Mouse (Mus musculus): ENCODE data around the gene Mast2. TPM values are rescaled to one million over a fixed set of nuclear protein-coding genes. Genes with fewer than 3 reads are reported as not detected.

Mast2 gene
- total RNA-seq, 2 experiments from 2014 or later, result 13.6 to 15.2 TPM

DNA sequence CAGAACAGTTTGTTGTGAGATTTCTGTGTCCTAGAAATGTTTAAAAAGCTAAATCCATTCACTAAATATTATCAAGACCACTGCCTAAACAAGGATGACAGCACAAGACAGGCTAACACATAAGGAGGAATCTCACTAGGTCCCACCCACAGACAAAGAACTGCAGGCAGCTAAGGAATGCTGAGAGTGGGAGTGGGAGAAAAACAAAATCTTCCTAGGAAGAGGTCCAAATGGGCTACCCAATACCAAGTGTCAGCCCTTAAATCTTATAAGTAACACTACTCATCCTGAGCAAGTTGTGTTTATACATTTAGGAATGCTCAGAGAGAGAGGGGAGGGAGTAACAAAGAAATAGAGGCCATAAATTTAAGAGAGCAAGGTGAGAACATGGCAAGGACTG lies 52.6 kb downstream of the Mast2 start:
- no peak for ATAC-seq (replicated peaks; ENCODE audit: poor library complexity)

DNA sequence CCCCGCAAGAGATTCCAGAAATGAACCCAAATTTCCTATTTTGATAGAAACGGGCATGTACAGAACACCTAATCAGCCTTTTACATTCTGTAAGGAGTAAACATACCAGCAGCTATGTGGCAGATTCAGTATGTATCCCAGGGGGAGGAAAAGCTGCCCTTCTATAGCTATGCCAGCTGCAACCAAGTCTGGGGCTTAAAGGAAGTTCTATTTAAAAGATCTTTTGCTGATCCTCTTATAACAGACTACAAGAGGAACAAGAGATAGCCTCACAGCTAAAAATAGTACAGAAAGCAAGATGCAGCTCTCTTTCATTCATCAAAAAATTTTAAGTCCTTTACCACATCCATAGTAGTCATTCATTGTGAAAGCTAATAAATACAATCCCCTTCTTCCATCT lies 57.3 kb downstream of the Mast2 start:
- no peak for ATAC-seq (replicated peaks; ENCODE audit: poor library complexity)

- ATAC-seq (replicated peaks; ENCODE audit: poor library complexity), result no peak
Observed at GRCm38 (mm10) chr4:116405955-116406351, 58.0 kb downstream of the Mast2 start.

- ATAC-seq (replicated peaks; ENCODE audit: poor library complexity), result no peak
Observed at GRCm38 (mm10) chr4:116405276-116405954, 58.6 kb downstream of the Mast2 start.

DNA sequence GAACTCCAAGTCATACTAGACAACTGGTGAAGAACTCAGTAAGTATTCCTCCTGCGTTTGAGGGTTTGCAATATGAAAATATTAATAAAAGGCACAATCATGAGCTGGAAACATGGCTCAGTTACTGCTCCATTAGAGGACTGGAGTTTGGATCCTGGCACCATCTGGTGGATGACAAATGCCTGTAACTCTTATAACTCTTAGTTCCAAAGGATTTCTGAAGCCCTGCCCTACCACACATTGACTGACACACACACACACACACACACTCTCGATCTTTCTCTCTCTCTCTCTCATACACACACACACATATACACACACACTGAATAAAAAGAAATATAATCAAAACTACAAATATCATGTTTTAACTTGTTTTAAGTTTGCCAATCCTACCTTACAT lies 60.1 kb downstream of the Mast2 start:
- ATAC-seq (replicated peaks; ENCODE audit: poor library complexity), result no peak; the same call in 1 of the 2 replicates

GRCm38 (mm10) chr4:116402708-116403107 lies 61.3 kb downstream of the Mast2 start:
- ATAC-seq (replicated peaks; ENCODE audit: poor library complexity), result peak; percentile 68

GRCm38 (mm10) chr4:116398051-116398450 lies 65.9 kb downstream of the Mast2 start:
- no peak for ATAC-seq (replicated peaks; ENCODE audit: poor library complexity)

DNA sequence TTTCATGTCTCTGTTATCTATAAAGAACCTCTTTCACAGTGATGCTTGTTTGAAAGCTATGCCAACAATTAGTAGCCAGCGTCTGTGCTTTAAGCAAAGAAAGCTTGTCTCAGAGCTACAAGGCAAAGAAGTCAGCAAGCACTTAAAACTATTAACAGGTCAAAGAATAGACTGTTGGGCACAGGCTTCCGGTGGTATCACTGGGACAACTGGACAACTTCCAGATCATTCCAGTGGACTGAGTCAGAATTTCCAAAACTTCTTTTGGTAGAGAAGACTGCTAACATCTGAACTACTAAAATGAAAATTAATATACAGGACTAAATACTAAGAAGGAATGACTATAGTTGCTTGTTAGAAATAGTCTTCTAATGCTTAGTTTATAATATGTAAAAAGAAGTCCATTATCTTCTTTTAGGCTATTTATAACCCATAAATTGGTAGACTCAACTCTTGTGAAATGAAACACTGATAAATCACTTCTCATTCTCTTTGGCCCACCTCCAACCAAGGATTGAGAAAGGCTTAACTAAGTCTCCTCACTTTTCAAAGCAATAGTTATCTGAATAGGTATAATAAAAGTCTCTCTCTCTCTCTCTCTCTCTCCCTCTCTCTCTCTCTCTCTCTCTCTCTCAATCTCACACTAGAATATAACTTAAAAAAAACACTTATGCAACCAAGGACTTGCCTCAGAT lies 85.9 kb downstream of the Mast2 start:
- no peak for ATAC-seq (replicated peaks; ENCODE audit: poor library complexity)

- no peak for ATAC-seq (replicated peaks; ENCODE audit: poor library complexity)
Observed at GRCm38 (mm10) chr4:116371676-116372075, 92.3 kb downstream of the Mast2 start.

DNA sequence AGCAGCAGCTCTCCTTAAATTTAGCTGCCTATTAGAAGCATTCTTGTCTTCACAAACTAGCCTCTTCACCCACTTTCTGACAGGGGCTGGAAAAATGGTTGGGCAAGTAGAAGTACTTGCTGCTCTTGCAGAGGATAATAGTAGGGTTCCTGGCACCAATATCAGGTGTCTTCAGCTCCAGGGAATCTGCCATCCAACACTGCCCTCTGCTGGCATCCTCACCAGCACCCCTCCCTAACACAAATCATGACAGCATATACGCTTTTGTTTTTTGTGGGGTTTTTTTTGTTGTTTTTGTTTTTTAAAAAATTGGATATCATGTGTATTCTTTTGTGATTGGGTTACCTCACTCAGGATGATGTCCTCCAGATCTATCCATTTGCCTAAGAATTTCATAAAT lies 105.9 kb downstream of the Mast2 start:
- ATAC-seq (replicated peaks; ENCODE audit: poor library complexity), result 0 out of 2 replicates have a peak, but pooled peaks have one; percentile 50

DNA sequence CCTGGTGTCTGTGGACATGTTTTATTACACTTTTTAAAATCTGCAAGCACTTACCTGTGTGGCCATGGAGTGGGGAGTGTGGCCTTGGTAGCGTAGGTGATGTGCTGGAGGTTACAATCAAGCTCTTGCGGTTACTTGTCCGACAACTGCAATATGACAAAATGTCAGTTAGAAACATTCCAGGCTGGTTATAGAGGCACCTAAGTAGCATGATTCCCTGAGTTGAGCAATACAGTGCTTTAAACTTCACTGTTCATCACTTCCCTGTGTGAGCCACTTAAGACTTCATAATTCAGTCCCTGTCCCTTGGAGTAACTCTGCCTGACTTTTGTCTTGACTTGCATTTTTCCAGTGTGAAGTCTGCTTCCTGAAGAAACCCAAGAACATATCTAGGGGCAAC lies 111.1 kb downstream of the Mast2 start:
- no peak for ATAC-seq (replicated peaks; ENCODE audit: poor library complexity)

GRCm38 (mm10) chr4:116352496-116352895 lies 111.5 kb downstream of the Mast2 start:
- ATAC-seq (replicated peaks; ENCODE audit: poor library complexity), result no peak

GRCm38 (mm10) chr4:116342119-116342518 lies 121.9 kb downstream of the Mast2 start:
- peak; percentile 87 for ATAC-seq (replicated peaks; ENCODE audit: poor library complexity)

DNA sequence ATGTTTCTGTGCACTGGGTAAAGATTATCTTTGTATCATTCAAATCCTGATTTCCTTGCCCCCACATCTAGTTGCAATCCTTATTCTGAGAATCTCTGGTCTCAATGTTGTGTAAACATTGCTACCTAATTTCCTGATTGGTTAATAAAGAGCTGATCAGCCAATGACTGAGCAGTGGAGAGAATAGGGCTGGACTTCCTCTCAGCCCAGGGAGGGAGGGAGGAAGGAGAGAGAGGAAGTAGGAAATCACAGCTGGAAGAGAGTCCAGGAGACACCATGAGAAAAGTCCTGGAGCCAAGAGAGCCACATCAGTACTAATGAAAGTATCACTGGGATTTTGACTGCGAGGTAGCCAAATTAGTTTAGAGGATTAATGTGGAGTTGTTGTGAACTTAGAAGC lies 127.7 kb downstream of the Mast2 start:
- ATAC-seq (replicated peaks; ENCODE audit: poor library complexity), result 0 out of 2 replicates have a peak, but pooled peaks have one; percentile 29

GRCm38 (mm10) chr4:116329256-116329655 lies 134.7 kb downstream of the Mast2 start:
- no peak for ATAC-seq (replicated peaks; ENCODE audit: poor library complexity)

- no peak for ATAC-seq (replicated peaks; ENCODE audit: poor library complexity)
Observed at GRCm38 (mm10) chr4:116322127-116322526, 141.9 kb downstream of the Mast2 start.

DNA sequence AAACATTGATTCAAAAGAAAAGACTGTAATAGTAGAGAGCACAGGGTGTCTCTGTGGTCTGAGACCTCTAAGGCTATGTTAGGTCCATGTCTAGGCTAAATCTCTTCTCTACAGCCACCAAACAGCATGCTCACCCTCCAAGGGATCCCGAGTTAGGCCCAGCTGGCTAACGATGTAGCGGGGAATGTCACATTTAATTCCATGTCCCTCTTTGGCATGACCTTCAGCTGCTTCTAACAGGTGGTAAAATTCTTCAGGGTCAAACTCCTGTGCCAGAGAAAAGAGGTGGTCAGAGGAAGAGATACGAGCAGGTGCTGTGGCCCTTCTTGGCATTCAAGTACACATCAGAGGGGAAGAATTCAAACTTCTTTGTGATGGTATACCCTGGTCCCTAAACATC lies 146.4 kb downstream of the Mast2 start:
- ATAC-seq (replicated peaks; ENCODE audit: poor library complexity), result no peak

DNA sequence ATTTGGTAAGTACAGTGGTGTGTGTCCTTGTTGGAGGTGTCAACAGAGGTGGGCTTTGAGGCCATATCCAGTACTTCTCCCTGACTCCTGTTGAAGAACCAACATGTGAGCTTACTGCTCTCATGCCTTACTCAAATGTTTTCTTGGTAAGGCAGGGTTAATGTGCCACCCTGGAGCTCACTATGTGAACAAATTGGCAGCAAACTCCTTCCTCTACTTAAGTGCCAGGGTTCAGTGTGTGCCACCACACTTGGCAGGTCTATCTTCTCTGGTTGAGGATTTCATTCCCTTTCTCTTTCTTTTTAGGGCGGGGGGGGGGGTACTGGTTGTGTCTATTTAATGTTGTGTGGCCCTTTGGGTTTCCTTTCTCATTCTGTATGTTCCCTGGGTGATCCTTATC lies 159.4 kb downstream of the Mast2 start:
- ATAC-seq (replicated peaks; ENCODE audit: poor library complexity), result no peak

DNA sequence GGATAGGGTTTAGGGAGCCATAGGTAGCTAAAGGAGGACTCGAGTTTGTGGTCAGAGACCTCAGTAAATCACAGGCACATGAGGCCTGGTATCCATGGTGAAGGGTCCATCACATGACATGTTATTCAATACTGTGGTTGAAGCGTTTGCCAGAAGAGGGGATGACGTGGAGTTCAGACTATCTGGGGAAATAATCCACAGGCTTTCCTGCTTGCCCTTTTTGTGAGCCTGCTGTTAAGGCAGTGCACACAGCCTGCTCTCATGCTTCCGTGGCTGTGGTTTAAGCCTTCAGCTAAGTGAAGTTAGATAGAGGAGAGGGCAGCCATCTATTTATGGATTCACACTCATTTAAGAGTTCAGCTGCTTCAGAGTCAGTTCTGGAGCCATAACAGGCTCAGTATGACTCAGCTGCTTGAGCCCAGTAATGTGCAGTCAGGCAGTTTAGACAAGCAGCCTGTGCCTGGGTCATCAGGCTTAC lies 163.1 kb downstream of the Mast2 start:
- peak; percentile 86 for ATAC-seq (replicated peaks; ENCODE audit: poor library complexity)

GRCm38 (mm10) chr4:116293296-116293695 lies 170.7 kb downstream of the Mast2 start:
- peak; percentile 54 for ATAC-seq (replicated peaks; ENCODE audit: poor library complexity)

DNA sequence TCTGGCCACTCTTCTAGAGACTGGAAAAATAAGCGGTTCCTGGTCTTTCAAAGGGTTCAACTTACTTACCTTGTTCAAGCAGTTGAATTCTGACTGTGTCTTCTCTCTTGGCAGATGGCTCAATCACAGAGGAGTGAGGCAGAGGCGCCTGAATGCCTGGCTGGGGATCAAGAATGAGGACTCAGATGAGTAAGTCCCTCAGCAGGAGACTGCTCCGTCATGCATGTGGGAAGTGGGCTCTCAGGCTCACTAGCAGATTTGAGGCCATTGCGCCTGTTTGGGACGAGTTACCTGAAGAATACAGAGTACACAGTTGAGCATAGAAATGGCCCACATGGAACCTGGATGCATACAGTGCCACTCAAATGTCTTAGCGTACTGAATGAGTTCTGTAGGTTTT lies 172.4 kb downstream of the Mast2 start:
- no peak for ATAC-seq (replicated peaks; ENCODE audit: poor library complexity)

DNA sequence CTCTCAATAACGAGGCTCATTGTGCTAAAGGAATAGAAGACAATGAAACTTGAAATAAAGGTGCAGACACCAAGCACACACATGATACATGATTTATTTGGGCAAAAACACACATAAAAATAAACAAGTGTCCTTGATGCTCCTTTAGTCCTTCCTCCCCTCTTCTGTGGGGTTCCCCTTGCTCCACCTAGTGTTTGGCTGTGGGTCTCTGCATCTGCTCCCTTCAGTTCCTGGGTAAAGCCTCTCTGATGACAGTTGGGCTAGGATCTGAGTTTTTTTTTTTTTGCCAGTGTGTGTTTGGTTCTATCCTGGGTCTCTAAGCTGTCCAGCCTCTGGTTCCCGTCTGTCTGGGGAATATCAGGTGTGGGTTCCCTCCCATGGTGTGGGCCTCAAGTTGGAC lies 181.8 kb downstream of the Mast2 start:
- no peak for ATAC-seq (replicated peaks; ENCODE audit: poor library complexity)
